Mouse (Mus musculus) spleen, postnatal 14 days (tissue): ENCODE measurements around the gene Aars.
"Not testable (repeated sequence)": the region's sequence is repeated elsewhere in the genome, so short reads cannot be mapped to it uniquely, and the experiment has no call there.

Source experiments
- DNase-seq, 2 experiments: peaks; one replicate each; pipeline ENCODE4 v3.0.0; 2021 to 2022; ENCODE audit warnings: low spot score in 2 of 2

Aars gene

GRCm38 (mm10) chr8:111053827-111054518, 21.0 kb downstream of the Aars start:
- no peak for DNase-seq

GRCm38 (mm10) chr8:111055031-111055634, 22.2 kb downstream of the Aars start:
- no peak for DNase-seq

GRCm38 (mm10) chr8:111055661-111056060, 22.7 kb downstream of the Aars start:
- no peak for DNase-seq

DNA sequence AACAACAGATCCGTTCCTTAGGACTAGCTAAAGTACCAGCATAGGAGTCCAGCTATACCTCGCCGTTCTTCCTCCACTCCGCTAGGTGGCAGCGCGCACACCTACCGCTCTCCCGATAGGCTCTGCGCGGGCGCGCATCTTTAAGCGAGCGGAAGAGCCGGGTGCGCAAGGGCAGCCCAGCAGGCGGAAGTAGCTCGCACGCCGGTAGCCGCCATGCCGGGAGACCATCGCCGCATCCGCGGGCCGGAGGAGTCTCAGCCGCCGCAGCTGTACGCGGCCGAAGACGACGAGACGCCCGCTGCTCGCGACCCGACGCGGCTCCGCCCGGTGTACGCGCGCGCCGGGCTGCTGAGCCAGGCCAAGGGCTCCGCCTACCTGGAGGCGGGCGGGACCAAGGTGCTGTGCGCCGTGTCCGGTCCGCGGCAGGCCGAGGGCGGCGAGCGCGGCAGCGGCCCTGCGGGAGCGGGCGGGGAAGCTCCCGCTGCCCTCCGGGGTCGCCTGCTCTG, 23.3 kb downstream of the Aars start, which contains the start of gene Exosc6:
Gene Exosc6 (plus strand): TSS at position 182 of the 506 bp plus-strand sequence.
- DNase-seq = peak; percentile 79 to 88

DNA sequence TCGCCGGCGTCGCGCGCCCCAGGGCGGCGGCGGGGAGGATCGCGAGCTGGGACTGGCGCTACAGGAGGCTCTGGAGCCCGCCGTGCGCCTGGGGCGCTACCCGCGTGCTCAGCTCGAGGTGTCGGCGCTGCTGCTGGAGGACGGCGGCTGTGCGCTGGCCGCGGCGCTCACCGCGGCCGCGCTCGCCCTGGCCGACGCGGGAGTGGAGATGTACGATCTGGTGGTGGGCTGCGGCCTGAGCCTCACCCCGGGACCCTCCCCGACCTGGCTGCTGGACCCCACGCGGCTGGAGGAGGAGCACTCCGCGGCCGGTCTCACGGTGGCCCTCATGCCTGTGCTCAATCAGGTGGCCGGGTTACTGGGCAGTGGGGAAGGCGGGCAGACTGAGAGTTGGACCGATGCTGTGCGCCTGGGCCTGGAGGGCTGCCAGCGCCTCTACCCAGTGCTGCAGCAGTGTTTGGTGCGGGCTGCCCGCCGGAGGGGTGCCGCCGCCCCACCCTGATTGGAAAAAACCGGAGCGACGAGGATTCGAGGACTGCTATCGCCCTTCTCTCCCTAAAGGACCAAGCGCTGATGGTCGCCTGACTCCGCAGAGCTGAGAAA, 23.8 kb downstream of the Aars start:
- DNase-seq = no peak

DNA sequence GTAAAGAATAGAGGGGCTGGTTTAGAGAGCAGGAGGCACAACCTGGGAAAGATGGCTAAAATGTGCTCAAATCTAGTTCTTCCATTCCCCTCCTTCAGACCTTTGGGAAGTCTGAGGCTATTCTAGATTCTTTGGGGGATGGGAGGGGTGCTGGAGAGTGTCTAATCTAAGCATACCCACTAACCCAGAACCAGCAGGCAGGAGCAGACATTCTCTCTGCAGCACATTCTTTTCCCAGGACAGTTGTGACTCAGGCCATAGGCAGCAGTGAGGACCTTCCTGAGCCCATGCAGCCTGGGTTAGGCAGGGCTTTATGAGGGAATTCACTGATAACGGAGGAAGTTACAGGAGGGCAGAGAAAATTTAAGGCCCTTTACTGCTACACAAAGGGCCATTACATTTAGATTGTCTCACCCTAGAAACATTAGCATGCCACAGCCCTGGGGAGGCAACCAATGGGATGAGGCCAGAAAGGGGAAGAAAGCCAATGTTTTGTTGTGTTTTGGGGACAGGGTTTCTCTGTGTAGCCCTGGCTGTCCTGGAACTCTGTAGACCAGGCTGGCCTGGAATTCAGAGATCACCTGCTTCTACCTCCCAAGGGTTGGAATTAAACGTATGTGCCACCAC, 26.1 kb downstream of the Aars start:
- DNase-seq = no peak

DNA sequence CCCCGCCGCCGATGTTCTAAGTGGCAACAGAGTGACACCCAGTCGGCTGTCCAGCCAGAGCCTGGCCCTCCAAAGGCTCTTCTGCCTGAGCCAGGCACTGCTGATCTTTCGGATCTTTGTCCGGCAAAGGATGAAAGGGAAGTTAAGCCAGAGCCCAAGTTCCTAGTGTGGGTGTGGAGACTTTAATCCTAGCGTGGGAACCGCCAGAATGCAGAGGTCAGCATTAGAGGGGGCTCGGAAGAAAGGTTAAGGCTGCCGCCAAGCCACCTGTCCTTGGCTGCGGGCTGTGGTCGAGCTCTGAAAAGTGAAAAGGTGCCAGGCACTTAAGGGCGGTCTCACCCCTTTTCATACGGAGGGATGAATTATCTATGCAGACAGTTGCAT, 28.7 kb downstream of the Aars start:
- DNase-seq = no peak

DNA sequence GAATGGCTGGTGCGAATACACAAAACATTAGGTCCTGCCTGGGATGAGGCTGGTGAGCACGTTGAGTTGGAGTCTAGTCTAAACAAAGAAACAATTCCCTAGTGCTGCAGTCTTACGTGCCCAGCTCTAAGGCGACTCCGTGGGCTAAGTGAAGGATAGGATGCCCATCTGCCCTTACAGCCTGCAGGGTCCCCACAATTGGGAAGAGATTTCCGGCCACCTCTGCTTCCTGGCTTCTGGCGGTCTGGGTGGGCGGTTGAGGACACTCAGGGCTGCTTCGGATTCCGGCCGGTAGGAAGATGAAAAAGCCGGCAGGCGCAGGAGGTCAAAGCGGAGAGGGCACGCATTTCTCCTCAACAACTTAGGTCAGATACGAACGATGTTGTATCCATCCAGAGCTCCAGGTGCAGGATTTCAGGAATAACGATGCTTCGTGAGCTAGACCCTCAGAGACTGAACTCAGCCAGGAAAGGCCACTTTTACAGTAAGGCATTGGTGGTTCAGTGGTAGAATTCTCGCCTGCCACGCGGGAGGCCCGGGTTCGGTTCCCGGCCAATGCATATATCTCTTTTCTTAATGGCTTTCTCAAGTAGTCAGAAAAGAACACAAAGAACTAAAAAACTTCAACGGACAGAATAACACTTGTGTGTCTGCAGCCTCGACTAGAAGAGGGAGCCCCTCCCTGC, 29.3 kb downstream of the Aars start:
- DNase-seq = peak; percentile 63 to 79

DNA sequence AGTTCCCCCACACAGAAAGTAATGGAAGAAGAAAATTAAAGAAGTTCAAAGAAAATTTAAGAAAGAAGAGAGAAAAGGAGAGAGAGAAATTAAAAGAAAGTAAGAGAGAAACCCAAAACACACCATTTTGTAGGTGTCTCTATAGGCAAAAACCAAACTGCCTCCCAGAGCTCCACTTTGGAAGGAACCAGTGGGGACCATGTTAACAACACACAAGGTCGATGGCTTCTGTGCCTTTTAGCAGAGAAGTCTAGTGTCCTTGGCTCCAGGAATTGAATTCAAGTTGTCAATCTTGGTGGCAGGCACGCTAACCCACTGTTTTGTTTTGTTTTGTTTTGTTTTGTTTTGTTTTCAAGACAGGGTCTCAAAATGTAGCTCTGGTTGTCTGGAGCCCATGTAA, 29.9 kb downstream of the Aars start:
- DNase-seq = no peak

DNA sequence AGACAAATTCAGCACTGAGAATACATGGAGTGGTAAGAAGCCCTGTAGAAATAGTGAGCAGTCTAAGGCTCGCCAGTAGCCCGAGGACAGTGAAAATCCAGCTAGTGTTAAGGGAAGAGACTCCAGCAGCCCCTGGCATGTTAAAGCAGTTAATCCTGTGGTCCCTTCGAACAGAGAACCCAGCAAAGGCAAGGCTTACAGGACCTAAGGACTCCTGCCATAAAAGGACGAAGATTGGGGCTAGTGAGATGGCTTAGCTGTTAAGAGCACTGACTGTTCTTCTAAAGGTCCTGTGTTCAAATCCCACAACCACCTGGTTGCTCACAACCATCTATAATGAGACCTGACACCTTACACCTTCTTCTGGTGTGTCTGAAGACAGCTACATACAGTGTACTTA, 33.4 kb downstream of the Aars start:
- DNase-seq = no peak

GRCm38 (mm10) chr8:111067439-111067838, 34.5 kb downstream of the Aars start:
- no peak for DNase-seq

DNA sequence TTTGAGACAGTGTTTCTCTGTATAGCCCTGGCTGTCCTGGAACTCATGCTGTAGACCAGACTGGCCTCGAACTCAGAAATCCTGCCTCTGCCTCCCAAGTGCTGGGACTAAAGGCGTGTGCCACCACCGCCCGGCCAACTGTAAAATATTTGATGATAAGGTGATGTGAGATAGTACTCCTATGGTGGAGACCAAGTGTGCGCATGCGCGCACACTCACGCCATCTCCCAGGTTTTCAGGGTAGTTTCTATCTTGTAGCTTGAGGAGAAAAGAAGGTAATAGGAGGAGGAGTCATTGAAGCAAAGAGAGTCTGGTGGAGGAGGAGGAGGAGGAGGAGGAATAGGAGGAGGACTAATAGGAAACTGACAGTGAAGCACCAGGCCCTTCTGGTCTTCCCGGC, 35.7 kb downstream of the Aars start:
- not testable (repeated sequence) for DNase-seq

- DNase-seq = no peak
These were observed 43.0 kb downstream of the Aars start for GRCm38 (mm10) chr8:111075926-111076325.

DNA sequence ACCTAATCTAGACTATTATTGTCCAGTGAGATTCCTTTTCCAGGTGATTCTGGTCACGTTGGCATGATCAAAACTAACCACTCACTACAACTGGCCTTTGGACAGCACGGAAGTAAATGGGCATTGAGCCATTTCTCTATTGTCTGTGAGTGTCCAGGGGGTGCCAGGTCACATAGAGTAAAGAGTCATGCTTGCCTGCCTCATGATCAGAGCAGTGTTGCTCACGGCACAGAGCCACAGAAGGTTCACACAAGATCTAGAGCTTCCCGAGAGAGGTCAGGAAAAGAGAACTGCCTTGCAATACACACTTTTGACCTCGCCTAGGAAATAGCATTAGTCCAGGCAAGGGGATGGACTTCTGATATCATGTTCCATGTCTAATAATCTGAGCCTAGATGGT, 46.5 kb downstream of the Aars start:
- no peak for DNase-seq

- DNase-seq = no peak
These were observed 46.9 kb downstream of the Aars start for GRCm38 (mm10) chr8:111079861-111080271.

DNA sequence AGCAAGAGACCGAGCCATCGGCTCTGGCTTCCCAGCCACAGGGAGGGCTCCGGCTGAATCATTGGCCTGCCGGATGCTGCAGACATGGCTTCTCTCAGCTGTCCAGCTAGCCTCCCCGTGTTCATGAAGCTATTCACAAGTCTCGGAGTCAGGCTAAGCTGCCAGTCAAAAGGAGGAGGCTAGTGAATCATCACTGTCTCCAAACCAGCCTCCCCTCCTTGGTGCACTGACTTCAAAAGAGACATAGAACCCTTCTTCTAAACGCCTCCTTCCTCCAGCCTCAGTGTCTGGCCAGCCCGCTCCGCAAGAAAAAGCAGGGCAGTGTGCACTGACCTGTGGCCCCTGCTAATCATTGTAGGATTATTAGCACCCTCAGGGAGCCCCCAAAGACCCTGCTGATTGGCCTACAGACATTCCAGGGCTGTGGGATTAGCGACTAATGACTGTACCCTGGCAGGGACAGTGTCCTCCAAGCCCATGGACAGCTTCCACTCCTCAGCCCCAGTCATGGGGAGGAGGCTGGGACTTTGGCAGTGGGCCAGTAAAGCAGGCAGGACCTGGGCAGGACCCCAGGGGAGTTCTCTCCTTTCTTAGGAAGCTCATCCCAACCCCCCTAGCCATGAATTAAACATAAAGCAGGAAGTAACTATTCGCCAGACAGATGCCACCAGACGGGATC, 48.8 kb downstream of the Aars start:
- no peak for DNase-seq

GRCm38 (mm10) chr8:111083936-111084335, 51.0 kb downstream of the Aars start:
- DNase-seq = not testable (repeated sequence)

DNA sequence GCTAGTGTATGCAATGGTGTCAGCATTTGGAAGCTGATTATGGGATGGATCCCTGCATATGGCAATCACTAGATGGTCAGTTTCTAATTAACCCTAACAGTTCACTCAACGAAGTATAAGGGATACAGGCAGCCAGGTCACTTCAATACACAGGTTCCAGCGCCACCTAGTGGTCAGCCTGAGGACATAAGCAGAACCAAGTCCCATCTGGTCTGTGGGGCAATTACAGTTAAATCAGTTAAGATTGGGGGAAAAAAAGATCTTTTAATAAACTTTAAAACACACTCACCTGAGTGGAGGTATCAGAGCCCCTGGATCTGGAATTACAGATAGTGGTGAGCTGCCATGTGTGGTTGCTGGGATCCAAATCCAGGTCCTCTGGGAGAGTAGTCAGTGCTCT, 57.2 kb downstream of the Aars start:
- DNase-seq = peak; percentile 54 to 79

- DNase-seq = no peak
These were observed 58.8 kb downstream of the Aars start for GRCm38 (mm10) chr8:111091706-111092105.

- not testable (repeated sequence) for DNase-seq
These were observed 59.4 kb downstream of the Aars start, which contains the start of gene Clec18a for GRCm38 (mm10) chr8:111092326-111092725. Gene Clec18a (minus strand): TSS chr8:111092426.
